Mouse (Mus musculus) WW6 (cell line): Measurements from ENCODE around the gene Icmt.

Source experiments
- DNase-seq: peaks from one replicate; pipeline ENCODE4 v3.0.0-alpha.2; 2013; ENCODE audit warnings: low read depth, low spot score

Icmt gene

GRCm38 (mm10) chr4:152300375-152300774, 3.3 kb downstream of the Icmt start:
- no peak for DNase-seq

DNA sequence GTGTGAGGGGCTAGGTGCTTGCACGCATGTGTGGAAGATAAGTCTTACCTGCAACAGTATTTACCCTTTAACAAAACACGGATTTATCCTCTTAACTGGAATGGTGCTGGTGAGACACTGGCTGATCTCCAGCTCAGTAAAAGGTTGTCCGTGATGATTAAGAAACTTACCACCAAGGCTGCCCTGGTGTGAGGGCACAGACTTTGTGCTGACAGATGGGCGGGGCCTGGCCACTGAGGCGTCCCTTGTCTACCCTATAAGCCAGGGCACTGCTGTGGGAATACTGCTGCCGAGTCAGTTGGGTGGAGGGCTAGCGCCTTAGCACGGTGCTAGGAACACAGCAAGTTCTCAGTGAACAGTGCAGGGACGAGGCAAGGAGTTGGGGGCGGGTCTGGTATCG, 5.0 kb downstream of the Icmt start:
- no peak for DNase-seq

DNA sequence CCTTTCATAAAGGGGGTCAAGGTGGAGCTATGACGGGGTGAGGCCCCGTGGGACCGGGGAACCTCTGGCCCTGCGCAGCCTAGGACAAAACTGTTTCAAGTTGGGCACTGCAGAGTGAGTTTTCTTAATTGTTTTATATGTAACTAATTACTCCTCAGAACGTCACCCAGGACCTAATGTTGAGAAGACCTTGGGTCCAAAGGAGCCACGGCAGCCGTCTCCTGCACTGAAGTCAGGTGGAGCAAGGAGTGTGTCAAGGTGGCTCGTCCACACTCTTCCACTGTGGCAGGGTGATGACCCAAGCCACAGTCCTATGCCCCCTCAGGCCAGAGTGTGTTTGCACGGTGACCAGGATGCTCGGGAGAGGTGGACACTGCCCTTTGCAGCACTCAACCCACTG, 6.1 kb downstream of the Icmt start:
- no peak for DNase-seq

- DNase-seq: no peak
These were observed 7.7 kb downstream of the Icmt start for GRCm38 (mm10) chr4:152304685-152305084.

GRCm38 (mm10) chr4:152305991-152306390, 9.0 kb downstream of the Icmt start:
- DNase-seq: no peak

- no peak for DNase-seq
These were observed 10.5 kb downstream of the Icmt start for GRCm38 (mm10) chr4:152307542-152307941.

DNA sequence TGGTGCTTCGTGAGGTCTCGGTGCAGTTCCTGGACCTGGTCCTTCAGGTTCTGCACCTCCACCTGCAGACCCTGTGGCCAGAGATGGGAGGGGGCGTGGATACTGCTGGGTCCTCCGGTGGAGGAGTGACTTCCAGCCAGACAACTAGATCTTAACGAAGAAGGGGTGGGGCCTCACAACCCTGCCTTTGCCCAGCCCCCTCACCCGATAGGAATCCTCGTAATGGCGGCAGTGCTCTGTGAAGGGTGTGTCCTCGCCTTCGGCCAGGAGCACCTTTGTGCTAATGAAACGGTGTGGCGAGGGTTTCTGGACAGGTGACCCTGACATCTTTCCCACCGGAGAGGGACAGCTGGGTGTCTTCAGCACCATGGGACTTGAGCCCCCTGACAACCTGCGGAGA, 15.2 kb downstream of the Icmt start:
- DNase-seq: no peak

DNA sequence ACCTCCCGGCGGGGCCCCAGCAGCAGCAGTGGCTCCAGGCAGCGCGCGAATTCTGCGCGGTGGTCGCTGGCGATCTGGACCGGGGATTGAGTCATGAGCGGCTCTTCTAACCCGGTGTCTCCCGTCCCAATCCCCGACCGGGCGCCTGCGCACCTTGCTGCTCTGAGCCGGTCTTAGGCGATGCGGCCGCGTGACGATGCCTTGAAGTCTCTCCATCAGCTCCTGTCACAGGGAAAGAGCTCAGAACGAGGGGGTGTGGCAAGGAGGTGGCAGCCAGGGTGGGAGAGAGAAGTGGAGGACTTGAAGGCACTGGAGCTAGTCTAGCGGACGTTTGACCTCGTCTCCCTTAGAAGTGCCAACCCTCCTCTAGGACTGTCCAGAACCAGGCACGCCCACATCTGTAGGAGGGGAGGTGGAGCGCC, 16.2 kb downstream of the Icmt start:
- no peak for DNase-seq

DNA sequence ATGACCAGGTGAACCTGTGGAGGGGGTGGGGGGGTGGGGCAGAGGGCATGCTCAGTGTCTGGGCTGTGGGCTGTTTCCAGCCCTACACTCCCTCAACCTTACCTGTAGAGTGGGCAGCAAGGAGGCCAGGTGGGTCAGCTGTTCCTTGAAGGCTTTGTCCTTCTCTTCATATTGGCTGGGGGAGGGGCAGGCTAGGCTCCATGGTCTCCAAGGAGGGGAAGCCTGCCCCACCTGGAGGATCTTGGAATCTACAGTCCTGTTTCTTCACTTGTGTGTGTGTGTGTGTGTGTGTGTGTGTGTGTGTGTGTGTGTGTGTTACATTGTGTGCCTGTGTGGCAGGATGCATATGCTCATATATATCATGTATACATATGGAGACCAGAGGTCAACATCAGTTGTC, 16.9 kb downstream of the Icmt start:
- no peak for DNase-seq

DNA sequence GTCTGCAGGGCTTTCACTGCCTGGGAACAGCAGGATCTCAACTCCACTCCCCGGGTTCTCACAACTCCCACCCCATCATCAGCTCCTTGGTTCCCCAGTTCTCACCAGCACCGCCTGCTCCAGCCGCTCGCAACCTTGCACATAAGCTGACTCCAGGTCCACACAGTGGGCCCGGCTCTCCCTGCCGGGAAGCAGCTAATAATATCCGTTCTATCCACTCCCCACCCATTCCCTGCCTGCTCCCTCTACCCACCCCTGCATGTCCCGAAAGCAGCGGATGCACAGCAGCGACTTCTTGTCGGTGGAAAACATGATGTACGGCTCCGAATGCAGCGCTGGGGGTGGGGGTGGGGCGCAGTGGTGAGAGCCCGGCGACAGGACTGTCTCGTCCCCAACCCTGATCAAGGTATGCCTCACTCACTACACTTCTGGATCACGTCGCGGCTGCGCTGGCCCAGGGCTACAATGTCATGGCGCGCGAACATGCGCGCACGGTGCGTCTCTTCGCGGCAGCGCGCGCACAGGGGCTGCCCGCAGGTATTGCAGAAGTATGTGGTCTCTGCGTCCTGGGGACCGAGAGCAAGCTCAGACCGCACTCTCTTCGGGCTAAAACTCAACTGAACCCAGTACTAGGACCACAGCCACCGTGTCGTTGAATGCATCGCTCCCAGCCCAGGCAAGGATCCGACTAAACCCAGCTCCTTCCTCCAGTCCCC, 18.6 kb downstream of the Icmt start:
- no peak for DNase-seq

GRCm38 (mm10) chr4:152317631-152318033, 20.6 kb downstream of the Icmt start:
- no peak for DNase-seq

DNA sequence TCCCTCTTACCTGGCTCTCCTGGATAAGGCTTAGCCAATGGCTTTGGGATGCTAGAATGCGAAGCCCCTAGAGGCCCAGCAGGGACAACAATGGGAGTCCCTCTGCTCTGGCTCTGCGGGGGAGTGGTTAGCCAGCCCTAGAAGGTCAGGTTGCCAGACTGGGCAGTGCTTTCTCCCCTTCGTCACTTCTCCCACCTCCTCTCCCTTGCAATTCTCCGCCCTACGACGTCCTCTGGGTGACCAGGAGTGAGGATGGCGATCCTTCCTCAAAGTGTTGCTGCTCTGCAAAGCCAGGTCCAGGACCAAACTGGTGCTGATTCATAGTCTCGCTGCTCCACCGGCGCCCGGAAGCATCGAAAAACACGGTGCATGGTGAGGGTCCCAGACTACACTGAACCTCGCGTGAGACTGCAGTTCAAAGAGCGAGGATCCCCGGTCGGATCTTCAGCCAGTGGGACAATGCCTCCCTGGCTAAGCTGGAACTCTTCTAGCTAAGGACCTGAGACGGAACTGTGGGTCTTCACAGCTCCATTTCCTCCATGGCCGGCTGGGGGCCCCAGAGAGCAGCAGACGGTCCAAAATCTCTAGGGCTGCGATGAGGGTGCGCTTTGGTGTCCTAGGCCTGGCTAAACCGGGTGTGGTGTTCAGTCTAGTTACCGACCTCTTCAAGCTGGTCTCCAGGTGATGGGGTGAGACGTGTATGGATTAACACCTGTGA, 21.6 kb downstream of the Icmt start, which contains the start of gene Rnf207:
Gene Rnf207, minus strand, starts transcription at position 477 of the 718 bp plus-strand sequence.
- no peak for DNase-seq

DNA sequence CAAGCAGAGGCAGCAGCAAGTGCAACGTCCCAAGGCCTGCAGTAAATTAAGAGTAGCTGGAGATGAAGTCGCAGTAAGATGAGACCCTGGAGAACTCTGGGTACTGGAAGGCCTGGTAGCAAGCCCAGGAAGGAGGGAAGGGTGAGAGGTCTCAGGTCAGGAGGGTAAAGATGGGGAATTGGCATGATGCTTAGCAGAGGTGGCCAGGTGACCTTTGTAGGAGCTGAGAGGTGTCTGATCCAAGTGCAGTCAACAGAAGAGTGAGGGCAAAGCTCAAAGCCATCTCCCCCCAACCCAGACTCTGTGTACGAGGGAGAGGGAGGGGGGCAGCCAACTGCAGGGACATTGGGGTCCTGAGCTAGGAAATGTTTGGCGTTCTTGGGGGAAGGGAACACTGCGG, 24.4 kb downstream of the Icmt start:
- no peak for DNase-seq

DNA sequence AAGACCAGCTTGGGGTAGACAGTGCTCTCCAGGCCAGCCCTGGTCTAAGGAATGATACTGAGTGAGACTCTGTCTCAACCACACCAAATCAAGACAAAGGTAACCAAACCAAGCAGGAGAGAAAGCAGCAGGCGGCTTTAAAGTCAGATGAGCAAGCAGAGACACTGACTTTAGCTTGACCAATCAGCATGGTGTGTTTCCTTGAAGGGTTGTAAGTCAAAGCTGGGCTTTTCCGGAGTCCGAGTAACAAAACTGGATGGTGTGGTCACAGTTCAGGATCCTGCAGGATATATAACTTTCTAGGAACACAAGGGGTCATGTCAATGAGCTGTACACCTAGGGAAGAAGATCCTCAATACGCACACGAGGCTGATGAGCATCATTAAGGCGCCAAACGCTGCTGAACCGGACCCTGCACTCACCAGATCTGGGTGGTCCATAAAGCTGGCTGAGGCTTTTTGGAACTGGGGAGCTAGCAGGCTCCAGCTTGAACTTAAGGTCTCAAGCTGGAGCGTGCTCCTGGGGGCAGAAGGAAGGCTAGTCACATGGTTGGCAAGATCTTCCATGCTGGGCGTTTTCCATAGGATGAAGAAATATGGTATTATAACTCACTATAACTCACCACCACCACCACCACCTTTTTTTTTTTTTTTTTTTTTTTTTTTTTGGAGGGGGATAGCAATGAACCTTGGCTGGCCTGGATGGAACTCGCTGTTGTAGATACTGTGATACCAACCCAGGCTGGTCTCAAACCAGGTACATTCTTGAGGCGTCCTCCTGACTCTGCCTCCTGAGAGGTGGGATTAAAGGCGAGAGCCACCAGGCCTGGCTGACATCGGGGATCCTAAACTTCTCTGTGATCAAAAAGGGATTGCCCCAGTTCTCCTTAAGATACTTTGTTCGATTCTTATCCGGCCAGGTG, 27.9 kb downstream of the Icmt start:
- DNase-seq: no peak

- peak; percentile 90 for DNase-seq
These were observed 28.8 kb downstream of the Icmt start, which contains the start of gene Rpl22 for GRCm38 (mm10) chr4:152325574-152326411. Gene Rpl22 (plus strand): TSS chr4:152325742.

DNA sequence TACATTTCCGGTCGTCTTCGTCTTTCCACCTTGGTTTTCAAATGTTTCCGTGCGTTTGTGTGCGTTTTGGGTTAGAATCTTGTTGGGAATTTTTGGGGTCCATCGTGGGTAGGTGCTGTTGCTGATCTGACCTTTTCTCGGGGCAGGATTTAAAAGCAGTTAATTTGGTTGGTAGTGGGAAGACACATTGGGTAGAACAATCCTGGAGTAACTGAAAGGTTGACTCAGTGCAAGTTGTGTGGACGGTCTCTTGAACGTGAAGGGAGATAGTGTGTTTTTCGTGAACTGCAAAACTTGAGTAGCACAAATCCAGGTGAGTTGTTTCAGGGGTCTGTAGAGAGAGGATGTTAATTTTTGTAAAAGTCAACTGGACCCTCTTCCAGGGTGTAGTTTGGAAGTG, 29.5 kb downstream of the Icmt start:
- no peak for DNase-seq

DNA sequence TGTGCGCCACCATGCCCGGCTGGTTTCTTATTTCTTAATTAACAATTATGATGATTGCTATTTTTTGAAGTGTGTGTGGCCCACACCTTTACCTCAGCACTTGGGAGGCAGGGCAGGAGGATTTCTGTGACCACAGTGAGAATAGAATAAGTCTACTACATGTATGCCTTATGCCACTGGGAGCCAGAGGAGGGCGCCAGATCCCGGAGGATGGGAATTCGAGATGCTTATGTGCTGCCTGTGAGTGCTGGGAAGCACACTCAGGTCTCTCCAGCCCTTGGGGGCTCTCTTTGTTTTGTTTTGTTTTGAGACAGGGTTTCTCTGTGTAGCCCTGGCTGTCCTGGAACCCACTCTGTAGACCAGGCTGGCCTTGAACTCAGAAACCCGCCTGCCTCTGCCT, 31.7 kb downstream of the Icmt start:
- no peak for DNase-seq

- no peak for DNase-seq
These were observed 35.9 kb downstream of the Icmt start for GRCm38 (mm10) chr4:152332952-152333351.

DNA sequence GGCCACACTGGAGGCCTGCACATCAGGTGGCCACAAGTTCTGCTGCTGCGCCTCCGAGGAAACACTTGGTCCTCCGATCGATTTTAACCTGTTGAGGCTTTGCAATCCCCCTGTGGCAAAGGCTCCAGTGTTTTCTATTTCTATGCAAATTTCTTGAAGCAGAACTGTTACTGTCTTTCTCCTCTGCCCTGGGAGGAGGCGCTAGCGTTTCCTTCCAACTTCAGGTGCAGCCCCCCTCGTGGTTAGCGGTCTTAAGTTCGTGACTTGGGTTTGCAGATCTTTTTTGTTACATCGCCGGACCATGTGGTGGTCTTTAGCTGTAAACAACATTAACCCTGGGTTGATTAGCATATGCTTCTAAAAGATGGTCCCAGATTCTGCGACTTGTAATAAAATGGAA, 36.6 kb downstream of the Icmt start:
- DNase-seq: no peak

DNA sequence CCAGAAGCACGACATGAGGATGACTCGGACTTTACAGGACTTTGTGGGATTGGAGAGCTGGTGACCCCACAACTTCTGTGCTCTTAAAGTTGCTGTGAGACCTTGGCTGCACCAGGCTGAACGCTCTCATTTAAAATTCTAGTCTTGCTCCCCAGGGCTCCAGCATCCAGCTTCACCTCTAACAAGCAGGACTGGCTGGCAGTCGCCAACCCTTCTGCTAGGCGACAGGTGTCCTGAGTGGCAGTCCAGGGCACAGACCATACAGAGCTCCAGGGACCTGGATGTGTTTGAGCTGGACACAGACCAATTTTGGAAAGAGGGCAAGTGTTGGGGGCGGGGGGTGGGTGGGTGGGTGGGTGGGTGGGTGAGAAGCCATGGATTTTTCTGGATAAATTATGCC, 40.7 kb downstream of the Icmt start:
- DNase-seq: no peak
